Mouse (Mus musculus): Measurements from ENCODE around the gene Olfr1404. TPM values are rescaled to one million over a fixed set of nuclear protein-coding genes. Genes with fewer than 3 reads are reported as not detected.

Gene Olfr1404
- not detected for total RNA-seq (2023)

DNA sequence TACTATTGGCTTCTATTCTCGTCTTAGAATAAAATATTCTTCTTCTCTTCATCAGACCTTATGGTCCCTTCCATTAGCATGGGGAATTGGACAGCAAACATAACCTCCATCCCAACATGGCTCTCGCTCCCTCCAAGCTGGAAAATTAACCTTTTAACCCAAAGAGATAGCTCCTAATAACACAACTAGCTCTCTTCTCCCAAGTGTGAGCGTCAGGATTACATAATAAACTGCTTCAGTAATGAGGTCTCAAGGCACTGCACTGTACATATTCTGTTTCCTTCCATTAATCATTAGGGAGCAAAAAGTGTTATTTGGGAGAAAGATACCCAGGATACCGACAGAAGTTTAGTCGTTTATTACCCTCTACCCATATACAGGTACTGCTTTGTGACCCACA, at the start of gene Olfr1404:
Gene Olfr1404, plus strand, starts transcription at position 301 of the 400 bp plus-strand sequence.

DNA sequence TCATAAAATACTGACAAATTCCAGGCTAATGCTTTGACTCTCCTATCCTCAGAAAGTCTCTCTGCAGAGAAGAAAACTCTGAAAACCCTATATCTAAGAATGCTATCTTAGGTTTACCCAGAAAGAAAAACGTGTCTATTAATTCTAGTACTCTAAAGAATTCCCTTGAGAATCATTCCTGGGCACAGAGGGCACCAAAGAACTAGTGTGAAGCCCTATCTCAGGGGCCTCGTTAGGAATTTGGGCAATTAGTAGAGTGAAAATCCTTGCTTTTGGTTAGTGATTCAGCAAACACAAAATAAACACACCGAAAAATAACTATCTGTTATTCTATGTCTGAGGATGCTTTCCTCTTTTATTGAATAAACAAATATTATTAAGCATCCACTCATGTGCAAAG, 21.7 kb upstream of the Olfr1404 start, which contains the start of gene Olfr1406:
Gene Olfr1406, minus strand, starts transcription at position 101 of the 400 bp plus-strand sequence.

DNA sequence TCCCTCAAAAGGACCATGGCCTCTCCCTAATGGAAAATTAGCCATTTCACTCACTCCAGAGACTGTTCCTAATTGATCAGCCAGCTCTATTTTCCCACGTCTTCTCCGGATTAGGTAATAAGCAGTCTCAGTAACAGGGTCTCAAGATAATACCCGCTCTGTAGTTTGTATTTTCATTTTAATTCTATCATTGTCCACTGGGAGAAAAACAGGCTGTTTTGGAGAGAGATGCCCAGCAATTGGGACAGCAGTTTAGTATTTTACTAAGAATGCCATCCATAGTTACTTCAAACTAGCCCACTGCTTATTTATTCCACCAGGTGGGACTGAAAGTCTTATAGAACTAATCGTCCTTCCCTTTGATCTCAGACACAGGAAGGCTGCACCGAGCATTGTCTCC, 14.7 kb upstream of the Olfr1404 start, which contains the start of gene Olfr218:
Gene Olfr218, plus strand, starts transcription at position 301 of the 400 bp plus-strand sequence.

DNA sequence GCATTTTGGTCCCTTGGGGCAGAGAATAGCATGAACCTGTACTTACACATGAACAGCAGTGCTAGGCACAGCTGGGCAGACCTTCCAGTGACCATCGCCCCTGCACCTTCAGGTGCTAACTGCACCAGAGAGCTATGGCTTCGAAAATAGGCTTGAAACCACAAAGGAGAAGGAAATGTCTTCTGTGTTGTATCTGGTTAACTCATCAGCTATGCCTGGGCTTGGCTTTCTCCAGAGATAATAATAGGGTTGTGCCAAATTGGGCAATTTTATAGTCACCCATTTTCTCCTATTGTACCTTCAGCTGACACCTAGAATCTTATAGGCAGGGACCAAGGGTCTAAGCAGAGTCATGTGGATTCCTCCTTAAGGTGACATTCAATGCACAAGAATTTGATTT, 14.9 kb downstream of the Olfr1404 start, which contains the start of gene Fcer1a:
Gene Fcer1a, minus strand, starts transcription at position 134 of the 400 bp plus-strand sequence.

DNA sequence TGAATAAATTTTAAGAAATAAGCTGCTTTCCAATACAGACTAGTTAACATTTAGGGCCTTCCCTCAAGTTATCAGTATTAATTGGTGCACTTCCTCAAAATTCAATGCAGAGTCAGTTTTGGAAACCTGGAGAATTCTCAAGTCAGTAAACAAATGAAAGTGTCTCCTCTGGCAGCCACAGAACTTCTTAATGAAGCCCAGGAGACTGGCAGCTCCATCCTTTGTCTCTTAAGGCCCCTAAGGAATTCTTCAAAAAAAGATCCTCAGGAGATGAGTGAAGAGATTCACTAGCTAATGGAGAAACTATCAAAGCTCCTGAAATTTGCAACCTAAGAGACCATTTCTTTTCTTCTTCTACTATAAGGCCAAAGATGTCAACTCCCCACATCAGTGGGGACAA, 53.5 kb downstream of the Olfr1404 start, which contains the start of gene Olfr418:
Gene Olfr418, plus strand, starts transcription at position 301 of the 400 bp plus-strand sequence.

Other genes with a start within 250 kb of the Olfr1404 start
- gene Olfr1408, start 75.0 kb upstream of the Olfr1404 start, total RNA-seq (2023): not detected
- gene Olfr1406, start 21.8 kb upstream of the Olfr1404 start, total RNA-seq (2023): not detected
- gene Olfr218, start 14.6 kb upstream of the Olfr1404 start, total RNA-seq (2023): not detected
- gene Fcer1a, start 14.8 kb downstream of the Olfr1404 start, total RNA-seq (2023): not detected
- gene Olfr418, start 53.6 kb downstream of the Olfr1404 start, total RNA-seq (2023): not detected
- gene Mptx2, start 65.4 kb downstream of the Olfr1404 start, total RNA-seq (2023): not detected
- gene Ackr1, start 121.4 kb downstream of the Olfr1404 start, total RNA-seq (2023): not detected
- gene Aim2, start 138.5 kb downstream of the Olfr1404 start, total RNA-seq (2023): 41.7 TPM
- gene Cadm3, start 155.3 kb downstream of the Olfr1404 start, total RNA-seq (2023): 0.26 TPM